Mouse (Mus musculus): ENCODE data around the gene Ccr9.

Gene Ccr9

GRCm38 (mm10) chr9:123802421-123802820 lies 124.2 kb downstream of the Ccr9 start:
- no peak for DNase-seq (ENCODE audit: low spot score in 2 of 2)

DNA sequence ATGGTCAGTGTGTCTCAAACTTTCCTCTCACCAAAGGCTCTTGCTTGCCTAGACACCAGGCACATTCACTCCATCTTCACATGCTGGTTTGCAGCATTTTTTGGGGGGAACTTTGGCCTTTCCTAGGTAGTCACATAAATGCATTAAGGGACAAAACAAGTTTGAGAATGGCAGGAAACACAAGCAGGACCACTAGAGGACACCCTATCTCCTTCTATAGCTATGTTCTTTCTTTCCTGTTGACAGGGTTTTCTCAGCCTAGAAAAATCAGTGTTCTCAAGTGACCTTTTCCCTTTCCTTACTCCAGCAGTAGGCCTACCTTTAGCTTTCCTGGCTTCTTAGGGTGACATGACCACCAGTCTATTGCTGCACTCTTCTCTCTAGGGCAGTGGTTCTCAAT lies 124.7 kb downstream of the Ccr9 start:
- no peak for DNase-seq (ENCODE audit: low spot score in 2 of 2)

DNA sequence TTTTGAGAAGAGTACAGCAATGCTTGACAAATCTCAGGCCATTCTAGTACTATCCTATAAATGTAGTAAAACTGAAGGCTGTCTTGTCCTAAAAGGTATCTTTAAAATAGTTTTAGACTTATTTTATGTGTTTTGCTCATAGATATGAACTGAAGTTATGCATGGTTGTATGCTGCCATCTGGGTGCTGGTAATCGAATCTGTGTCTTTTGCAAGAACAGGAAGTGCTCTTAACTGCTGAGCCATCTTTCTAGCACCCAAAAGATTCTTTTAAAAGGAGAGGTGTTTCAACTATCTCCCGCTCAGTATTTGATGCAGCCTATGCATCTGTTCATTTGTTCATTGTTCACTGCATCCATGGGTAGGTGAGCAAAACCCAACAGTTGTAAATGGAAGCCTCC lies 127.0 kb downstream of the Ccr9 start:
- DNase-seq (ENCODE audit: low spot score in 2 of 2): no peak

DNA sequence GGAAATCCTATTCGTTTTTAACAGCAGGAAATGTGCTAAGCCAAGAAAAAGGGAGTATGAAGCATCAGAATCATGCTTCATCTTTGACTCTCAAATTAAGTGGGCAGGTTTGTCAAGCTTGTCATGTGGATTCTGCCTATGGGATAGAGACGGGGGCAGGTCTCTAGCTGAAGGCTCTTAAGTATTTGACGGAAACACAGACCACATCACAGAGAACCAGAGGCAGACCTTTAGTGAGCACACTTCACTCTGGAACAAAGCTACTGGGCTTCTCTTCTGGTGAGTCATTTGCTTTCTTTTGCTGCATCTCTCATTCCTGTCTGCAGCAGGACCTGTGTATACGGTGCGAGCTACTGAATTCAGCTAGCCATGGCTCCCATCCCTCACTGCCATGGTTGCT lies 128.0 kb downstream of the Ccr9 start, which contains the start of gene Cxcr6:
Gene Cxcr6 (plus strand): TSS at position 209 of the 400 bp plus-strand sequence.
- no peak for DNase-seq (ENCODE audit: low spot score in 2 of 2)

GRCm38 (mm10) chr9:123808583-123808982 lies 130.3 kb downstream of the Ccr9 start:
- DNase-seq (ENCODE audit: low spot score in 2 of 2): no peak

DNA sequence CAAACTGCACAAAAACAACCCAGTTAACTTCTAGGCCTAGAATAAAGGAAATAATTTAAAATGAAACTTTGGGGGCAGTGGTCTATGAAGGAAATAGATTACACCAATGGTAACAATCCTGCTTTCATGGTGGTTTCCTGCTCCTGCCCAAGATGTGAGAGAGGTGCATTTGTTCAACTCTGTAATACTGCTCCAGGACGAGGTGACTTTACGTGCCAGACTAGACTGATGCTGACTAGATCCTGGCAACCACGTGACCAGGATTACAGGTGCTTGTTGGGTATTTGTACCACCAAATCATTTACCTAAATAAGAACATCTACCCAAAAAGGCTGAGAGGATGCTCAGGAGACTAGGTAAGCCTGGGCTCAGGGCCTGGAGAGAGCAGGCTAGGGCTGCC lies 133.6 kb downstream of the Ccr9 start:
- DNase-seq (ENCODE audit: low spot score in 2 of 2): no peak

DNA sequence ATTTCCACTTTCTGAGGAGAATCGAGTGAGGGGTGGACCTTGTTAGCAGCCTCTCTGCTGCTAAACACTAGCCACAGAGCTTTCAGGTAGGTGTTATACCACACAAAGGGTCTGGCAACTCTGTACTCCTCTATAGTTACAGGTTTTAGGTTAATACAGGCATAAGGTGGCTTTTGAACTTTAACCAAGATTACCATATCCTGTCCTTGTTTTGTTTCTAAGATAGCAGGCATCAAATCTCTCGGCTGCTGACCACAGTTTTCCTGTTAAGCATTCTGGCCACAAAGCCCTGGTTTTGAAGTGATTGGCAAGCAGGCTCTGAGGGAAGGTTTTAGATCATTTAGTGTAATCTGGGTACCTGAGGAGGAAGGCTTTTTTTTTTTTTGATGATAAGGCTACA lies 136.1 kb downstream of the Ccr9 start:
- DNase-seq (ENCODE audit: low spot score in 2 of 2): no peak

GRCm38 (mm10) chr9:123814821-123815220 lies 136.6 kb downstream of the Ccr9 start:
- DNase-seq (ENCODE audit: low spot score in 2 of 2): no peak

DNA sequence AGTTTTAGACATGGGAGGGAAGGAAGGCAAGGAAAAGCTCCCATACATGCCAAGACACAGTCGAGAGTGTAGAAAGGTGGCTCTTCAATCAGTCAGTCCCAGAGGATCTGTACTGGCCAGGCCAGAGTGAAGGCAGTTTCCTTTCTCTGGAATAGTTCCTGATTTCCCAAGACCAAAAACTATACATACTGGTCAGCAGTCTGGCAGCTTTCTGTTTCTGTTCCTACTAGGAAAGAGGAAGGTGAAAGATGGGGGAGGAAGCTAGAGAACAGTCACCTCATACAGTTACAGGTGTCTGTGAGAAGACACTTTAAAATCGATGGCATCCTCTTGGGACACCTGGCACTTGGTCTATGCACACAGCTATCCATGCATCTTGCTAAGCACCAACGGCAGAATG lies 137.2 kb downstream of the Ccr9 start:
- no peak for DNase-seq (ENCODE audit: low spot score in 2 of 2)

- no peak for DNase-seq (ENCODE audit: low spot score in 2 of 2)
Measured at GRCm38 (mm10) chr9:123815996-123816395, 137.8 kb downstream of the Ccr9 start.

DNA sequence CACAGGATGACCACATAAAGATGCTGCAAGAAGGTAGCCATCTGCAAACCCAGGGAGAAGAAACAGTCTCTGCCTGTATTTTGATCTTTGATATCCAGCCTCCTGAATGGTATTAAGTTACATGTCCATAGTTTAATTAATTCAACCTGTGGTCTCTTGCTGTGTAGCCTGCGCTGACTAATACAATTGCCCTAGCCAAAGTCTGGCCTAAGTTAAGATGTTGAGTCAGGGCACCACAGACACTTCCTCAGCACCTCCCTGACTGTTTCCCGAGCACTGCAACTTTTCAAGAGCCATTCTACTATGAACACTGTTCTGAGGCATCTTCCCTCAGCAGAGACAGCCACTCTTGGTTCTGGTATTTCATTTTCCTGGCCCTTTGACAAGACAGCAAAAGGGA lies 140.4 kb downstream of the Ccr9 start:
- DNase-seq (ENCODE audit: low spot score in 2 of 2): no peak

- no peak for DNase-seq (ENCODE audit: low spot score in 2 of 2)
Measured at GRCm38 (mm10) chr9:123826631-123827030, 148.4 kb downstream of the Ccr9 start.

- DNase-seq (ENCODE audit: low spot score in 2 of 2): no peak
Measured at GRCm38 (mm10) chr9:123828916-123829315, 150.7 kb downstream of the Ccr9 start.

Measured in thymus, postnatal 10 days (tissue).